Mouse (Mus musculus): Measurements from ENCODE around the gene Rtp3. TPM values are rescaled to one million over a fixed set of nuclear protein-coding genes. Genes with fewer than 3 reads are reported as not detected.

The Rtp3 gene
- polyA plus RNA-seq (2014; fragmentation: Nextera tagmentation; extraction: Ambion mirVana) = 0.11 TPM in 2 replicates

- DNase-seq (ENCODE audit: low spot score, missing footprints) (no peak), ATAC-seq (ENCODE audit: low FRiP score) (no peak)
- Histone ChIP-seq H3K4me3 (ENCODE audit: low read depth, low read length) (no peak within 1 kb of the TSS), H3K36me3 (ENCODE audit: control insufficient read depth, insufficient read depth, low read length) (no peaks in the 10 kb centered on the region), H3K27ac (ENCODE audit: low read depth, low read length) (no peak within 1 kb of the TSS), H3K4me2 (no peak within 1 kb of the TSS), H3K9me3 (ENCODE audit: control insufficient read depth, low read length) (no peaks in the 10 kb centered on the region), H3K9ac (ENCODE audit: low read length) (no peak within 1 kb of the TSS), H3K27me3 (ENCODE audit: control insufficient read depth, insufficient read depth, low read length) (no peaks in the 10 kb centered on the region), H3K4me1 (ENCODE audit: control insufficient read depth, insufficient read depth, low read length) (no peaks in the 10 kb centered on the region)
- WGBS = 69% methylated on average over 6 of the region's 6 CpGs
These were observed at the start of gene Rtp3 for GRCm38 (mm10) chr9:110990204-110990603. Rtp3 (minus strand) TSS chr9:110990583.

- no peaks in the 10 kb centered on the region for H3K4me1 ChIP-seq (ENCODE audit: control insufficient read depth, insufficient read depth, low read length)
- no peaks in the 10 kb centered on the region for H3K27me3 ChIP-seq (ENCODE audit: control insufficient read depth, insufficient read depth, low read length)
- DNase-seq (ENCODE audit: low spot score, missing footprints) = no peak
- ATAC-seq (ENCODE audit: low FRiP score) = no peak
- no peaks in the 10 kb centered on the region for H3K36me3 ChIP-seq (ENCODE audit: control insufficient read depth, insufficient read depth, low read length)
- no peak overlapping the region for H3K4me3 ChIP-seq (ENCODE audit: low read depth, low read length)
- H3K9ac ChIP-seq (ENCODE audit: low read length) = no peak overlapping the region
- H3K27ac ChIP-seq (ENCODE audit: low read depth, low read length) = no peak overlapping the region
- no peaks in the 10 kb centered on the region for H3K9me3 ChIP-seq (ENCODE audit: control insufficient read depth, low read length)
- H3K4me2 ChIP-seq = no peak overlapping the region
- WGBS = 82% methylated on average over 4 of the region's 4 CpGs
These were observed 49.6 kb upstream of the Rtp3 start for GRCm38 (mm10) chr9:111039966-111040365.

DNA sequence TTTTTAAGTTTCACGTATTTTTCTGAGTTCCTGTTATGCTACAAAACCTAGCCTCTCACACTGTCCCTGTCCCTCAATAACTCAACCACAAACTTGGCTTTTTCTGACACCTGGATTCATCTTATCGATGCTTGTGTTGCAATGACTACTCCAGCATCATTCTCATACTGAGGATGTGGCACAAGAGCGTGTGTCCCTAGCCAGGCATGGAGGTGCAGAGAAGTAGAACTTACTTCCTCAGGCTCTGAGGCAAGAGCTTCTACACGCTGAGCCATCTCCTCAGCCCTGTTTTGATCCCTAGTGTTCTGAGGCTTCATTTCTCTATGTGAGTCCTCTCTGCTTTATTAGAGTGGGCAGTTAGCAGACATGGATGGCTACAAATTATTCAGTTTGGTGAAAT is 43.3 kb upstream of the Rtp3 start:
- ATAC-seq (ENCODE audit: low FRiP score) = no peak
- Histone ChIP-seq H3K4me3 (ENCODE audit: low read depth, low read length) (no peak overlapping the region), H3K9me3 (ENCODE audit: control insufficient read depth, low read length) (no peaks in the 10 kb centered on the region), H3K27me3 (ENCODE audit: control insufficient read depth, insufficient read depth, low read length) (no peaks in the 10 kb centered on the region), H3K27ac (ENCODE audit: low read depth, low read length) (no peak overlapping the region), H3K36me3 (ENCODE audit: control insufficient read depth, insufficient read depth, low read length) (no peaks in the 10 kb centered on the region), H3K9ac (ENCODE audit: low read length) (no peak overlapping the region), H3K4me2 (no peak overlapping the region), H3K4me1 (ENCODE audit: control insufficient read depth, insufficient read depth, low read length) (no peaks in the 10 kb centered on the region)
- DNase-seq (ENCODE audit: low spot score, missing footprints) = no peak
- WGBS = 84% methylated on average over 4 of the region's 4 CpGs

GRCm38 (mm10) chr9:111026791-111027190 is 36.4 kb upstream of the Rtp3 start:
- Histone ChIP-seq H3K9me3 (ENCODE audit: control insufficient read depth, low read length) (no peaks in the 10 kb centered on the region), H3K4me3 (ENCODE audit: low read depth, low read length) (no peak overlapping the region), H3K27ac (ENCODE audit: low read depth, low read length) (no peak overlapping the region), H3K9ac (ENCODE audit: low read length) (no peak overlapping the region), H3K36me3 (ENCODE audit: control insufficient read depth, insufficient read depth, low read length) (no peaks in the 10 kb centered on the region), H3K27me3 (ENCODE audit: control insufficient read depth, insufficient read depth, low read length) (no peaks in the 10 kb centered on the region), H3K4me1 (ENCODE audit: control insufficient read depth, insufficient read depth, low read length) (no peaks in the 10 kb centered on the region), H3K4me2 (no peak overlapping the region)
- no peak for DNase-seq (ENCODE audit: low spot score, missing footprints)
- ATAC-seq (ENCODE audit: low FRiP score) = no peak
- WGBS = 95% methylated on average over 10 of the region's 10 CpGs

DNA sequence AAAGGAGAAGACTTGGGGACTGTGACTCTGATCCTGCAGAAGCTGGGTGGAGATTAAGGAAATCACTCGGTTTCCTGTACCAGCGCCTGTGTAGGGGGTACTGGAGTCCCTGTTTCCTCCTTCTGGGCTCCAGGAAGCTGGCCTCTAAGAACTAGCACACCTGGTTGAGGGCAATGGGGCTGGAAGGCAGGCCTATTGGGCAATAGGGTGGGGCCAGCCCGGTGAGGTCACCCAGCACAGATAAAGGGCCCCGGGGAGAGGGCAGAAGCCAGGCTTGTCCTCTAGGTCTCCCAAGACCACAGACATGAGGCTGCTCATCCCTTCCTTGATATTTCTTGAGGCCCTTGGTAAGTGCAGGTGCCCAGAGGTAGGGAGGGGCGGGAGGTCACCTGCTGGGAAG is 28.6 kb upstream of the Rtp3 start, which contains the start of gene Ltf:
Gene Ltf, plus strand, starts transcription at position 250 of the 400 bp plus-strand sequence.
- DNase-seq (ENCODE audit: low spot score, missing footprints) = no peak
- WGBS = 79% methylated on average over 5 of the region's 5 CpGs
- no peaks in the 10 kb centered on the region for H3K36me3 ChIP-seq (ENCODE audit: control insufficient read depth, insufficient read depth, low read length)

GRCm38 (mm10) chr9:111015658-111016057 is 25.3 kb upstream of the Rtp3 start:
- H3K4me3 ChIP-seq (ENCODE audit: low read depth, low read length) = no peak overlapping the region
- H3K4me2 ChIP-seq = no peak overlapping the region
- ATAC-seq (ENCODE audit: low FRiP score) (no peak), DNase-seq (ENCODE audit: low spot score, missing footprints) (no peak)
- H3K4me1 ChIP-seq (ENCODE audit: control insufficient read depth, insufficient read depth, low read length) = no peaks in the 10 kb centered on the region
- H3K27me3 ChIP-seq (ENCODE audit: control insufficient read depth, insufficient read depth, low read length) = no peaks in the 10 kb centered on the region
- H3K9me3 ChIP-seq (ENCODE audit: control insufficient read depth, low read length) = no peaks in the 10 kb centered on the region
- H3K9ac ChIP-seq (ENCODE audit: low read length) = no peak overlapping the region
- WGBS = 78% methylated on average over 4 of the region's 4 CpGs
- H3K27ac ChIP-seq (ENCODE audit: low read depth, low read length) = no peak overlapping the region
- no peaks in the 10 kb centered on the region for H3K36me3 ChIP-seq (ENCODE audit: control insufficient read depth, insufficient read depth, low read length)

More for the DNA sequence above, 28.6 kb upstream of the Rtp3 start, which contains the start of gene Ltf:
- Histone ChIP-seq H3K4me3 (ENCODE audit: low read depth, low read length) (no peak within 1 kb of the TSS), H3K9me3 (ENCODE audit: control insufficient read depth, low read length) (no peaks in the 10 kb centered on the region), H3K27me3 (ENCODE audit: control insufficient read depth, insufficient read depth, low read length) (no peaks in the 10 kb centered on the region), H3K9ac (ENCODE audit: low read length) (no peak within 1 kb of the TSS), H3K4me1 (ENCODE audit: control insufficient read depth, insufficient read depth, low read length) (no peaks in the 10 kb centered on the region), H3K4me2 (no peak within 1 kb of the TSS), H3K27ac (ENCODE audit: low read depth, low read length) (no peak within 1 kb of the TSS)
- ATAC-seq (ENCODE audit: low FRiP score) = no peak

DNA sequence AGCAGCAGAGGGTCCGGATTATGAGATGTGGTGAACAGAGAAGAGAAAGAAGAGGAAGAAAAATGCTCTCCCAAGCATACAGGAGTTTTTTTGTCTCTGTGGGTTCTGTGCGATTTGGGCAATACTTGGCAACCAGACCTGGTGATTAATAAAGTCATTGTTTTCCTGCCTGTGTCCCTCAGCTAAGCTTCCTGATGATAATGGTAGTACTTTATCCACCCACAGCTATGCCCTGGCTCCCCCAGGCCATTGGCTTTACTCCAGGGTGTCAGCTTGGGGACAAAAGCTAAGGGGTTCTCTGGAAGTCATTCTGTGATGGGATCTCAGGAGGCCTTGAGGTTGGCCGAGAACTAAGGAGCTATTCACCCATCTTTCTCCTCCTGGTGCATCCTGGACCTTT is 21.7 kb upstream of the Rtp3 start:
- H3K9ac ChIP-seq (ENCODE audit: low read length) = no peak overlapping the region
- no peak overlapping the region for H3K4me3 ChIP-seq (ENCODE audit: low read depth, low read length)
- no peaks in the 10 kb centered on the region for H3K4me1 ChIP-seq (ENCODE audit: control insufficient read depth, insufficient read depth, low read length)
- DNase-seq (ENCODE audit: low spot score, missing footprints) (no peak), ATAC-seq (ENCODE audit: low FRiP score) (no peak)
- WGBS = 71% methylated on average over 3 of the region's 3 CpGs
- no peak overlapping the region for H3K4me2 ChIP-seq
- H3K27ac ChIP-seq (ENCODE audit: low read depth, low read length) = no peak overlapping the region
- H3K27me3 ChIP-seq (ENCODE audit: control insufficient read depth, insufficient read depth, low read length) = no peaks in the 10 kb centered on the region
- H3K36me3 ChIP-seq (ENCODE audit: control insufficient read depth, insufficient read depth, low read length) = no peaks in the 10 kb centered on the region
- no peaks in the 10 kb centered on the region for H3K9me3 ChIP-seq (ENCODE audit: control insufficient read depth, low read length)

- Histone ChIP-seq H3K4me3 (ENCODE audit: low read depth, low read length) (no peak overlapping the region), H3K36me3 (ENCODE audit: control insufficient read depth, insufficient read depth, low read length) (no peaks in the 10 kb centered on the region), H3K4me2 (no peak overlapping the region), H3K9me3 (ENCODE audit: control insufficient read depth, low read length) (no peaks in the 10 kb centered on the region), H3K9ac (ENCODE audit: low read length) (no peak overlapping the region), H3K27me3 (ENCODE audit: control insufficient read depth, insufficient read depth, low read length) (no peaks in the 10 kb centered on the region), H3K27ac (ENCODE audit: low read depth, low read length) (no peak overlapping the region), H3K4me1 (ENCODE audit: control insufficient read depth, insufficient read depth, low read length) (no peaks in the 10 kb centered on the region)
- DNase-seq (ENCODE audit: low spot score, missing footprints) (no peak), ATAC-seq (ENCODE audit: low FRiP score) (no peak)
- WGBS = 85% methylated on average over 9 of the region's 9 CpGs
These were observed 21.2 kb upstream of the Rtp3 start for GRCm38 (mm10) chr9:111011550-111011949.

DNA sequence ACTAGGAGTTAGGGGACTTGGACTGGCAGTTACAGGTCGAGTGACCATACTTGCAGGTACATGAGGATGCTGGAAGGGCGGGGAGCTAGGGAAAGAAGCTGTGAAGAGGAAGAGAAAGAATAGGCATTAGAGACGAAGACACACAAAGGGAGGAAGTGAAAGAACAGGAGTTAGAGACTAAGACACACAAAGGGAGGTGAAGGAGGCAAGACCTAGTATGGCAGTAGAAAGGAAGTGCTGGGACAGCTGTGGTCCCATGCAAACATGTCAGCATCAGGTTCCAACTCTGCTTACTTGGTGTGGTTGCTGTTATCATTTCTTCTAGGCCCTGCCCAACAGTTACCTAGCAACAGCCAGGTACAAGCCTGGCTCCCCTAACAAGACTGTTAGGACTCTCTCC is 19.4 kb upstream of the Rtp3 start:
- Histone ChIP-seq H3K36me3 (ENCODE audit: control insufficient read depth, insufficient read depth, low read length) (no peaks in the 10 kb centered on the region), H3K4me3 (ENCODE audit: low read depth, low read length) (no peak overlapping the region)
- WGBS = 66% methylated on average over 3 of the region's 3 CpGs

DNA sequence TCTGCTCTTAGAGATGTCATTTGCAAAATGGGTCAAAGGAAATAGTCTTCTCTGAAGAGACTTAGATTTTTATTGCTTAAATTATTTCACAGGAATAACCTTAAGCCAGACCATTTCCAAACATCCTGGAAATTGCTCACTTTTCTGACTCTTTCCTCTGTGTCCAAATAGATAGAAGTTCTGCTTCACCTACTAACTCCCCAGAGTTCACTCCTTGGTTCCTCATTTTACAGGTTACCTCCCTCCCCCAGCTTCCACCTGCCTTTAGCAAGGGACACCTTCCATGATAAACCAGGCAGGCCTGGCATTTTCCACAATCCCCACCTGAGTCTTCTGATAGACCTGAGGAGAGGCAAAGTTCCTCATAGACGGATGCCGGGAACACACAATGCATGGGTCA is 16.2 kb upstream of the Rtp3 start:
- no peaks in the 10 kb centered on the region for H3K4me1 ChIP-seq (ENCODE audit: control insufficient read depth, insufficient read depth, low read length)
- no peak for DNase-seq (ENCODE audit: low spot score, missing footprints)
- WGBS = 95% methylated on average over 2 of the region's 2 CpGs
- H3K9me3 ChIP-seq (ENCODE audit: control insufficient read depth, low read length) = no peaks in the 10 kb centered on the region
- H3K27me3 ChIP-seq (ENCODE audit: control insufficient read depth, insufficient read depth, low read length) = no peaks in the 10 kb centered on the region
- ATAC-seq (ENCODE audit: low FRiP score) = no peak
- no peak overlapping the region for H3K4me3 ChIP-seq (ENCODE audit: low read depth, low read length)
- H3K4me2 ChIP-seq = no peak overlapping the region
- no peak overlapping the region for H3K27ac ChIP-seq (ENCODE audit: low read depth, low read length)
- no peaks in the 10 kb centered on the region for H3K36me3 ChIP-seq (ENCODE audit: control insufficient read depth, insufficient read depth, low read length)
- no peak overlapping the region for H3K9ac ChIP-seq (ENCODE audit: low read length)

More for the DNA sequence above, 19.4 kb upstream of the Rtp3 start:
- DNase-seq (ENCODE audit: low spot score, missing footprints) = no peak
- Histone ChIP-seq H3K27ac (ENCODE audit: low read depth, low read length) (no peak overlapping the region), H3K4me2 (no peak overlapping the region), H3K9ac (ENCODE audit: low read length) (no peak overlapping the region), H3K27me3 (ENCODE audit: control insufficient read depth, insufficient read depth, low read length) (no peaks in the 10 kb centered on the region), H3K9me3 (ENCODE audit: control insufficient read depth, low read length) (no peaks in the 10 kb centered on the region), H3K4me1 (ENCODE audit: control insufficient read depth, insufficient read depth, low read length) (no peaks in the 10 kb centered on the region)
- ATAC-seq (ENCODE audit: low FRiP score) = no peak

All from midbrain, embryonic 11.5 days (tissue).